Mouse (Mus musculus) E14TG2a.4 (cell line): ENCODE measurements at regions not wholly inside any gene's neighbourhood (a gene's known extent, or its start where the extent isn't known, plus 50 kb on each side); places are given as distances from the start of the nearest gene placed in this dataset.

Experiments used
- CTCF ChIP-seq: conservative IDR thresholded peaks from 2 replicates; pipeline ENCODE4 v1.5.1; 2014; ENCODE audit warnings: low read length
- NANOG ChIP-seq: IDR thresholded peaks from 2 replicates; pipeline ENCODE4 v1.6.1; 2014; ENCODE audit warnings: borderline replicate concordance, low read length, mixed read lengths

DNA sequence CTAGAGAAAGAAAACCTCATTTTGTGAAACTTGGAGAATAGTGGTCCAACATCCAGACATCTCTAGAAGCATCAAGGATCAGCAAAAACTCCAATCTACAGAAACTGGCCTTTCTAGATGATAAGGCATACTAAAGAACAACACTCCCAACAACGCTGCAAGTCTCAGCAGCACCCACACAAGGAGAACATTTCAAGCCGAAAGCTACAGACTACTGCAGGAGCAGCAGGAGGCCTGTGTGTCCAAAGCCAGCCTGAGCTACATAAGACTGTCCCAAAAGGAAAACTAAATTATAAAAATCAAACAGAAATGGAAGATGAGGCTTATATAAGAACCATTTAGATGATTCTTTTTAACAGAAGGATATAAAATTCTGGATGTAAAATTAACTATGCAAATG lies 553.2 kb upstream of the Gm21961 start:
- TF ChIP-seq CTCF, result no peak
- no peak for TF ChIP-seq NANOG
